Mouse (Mus musculus): Measurements from ENCODE around the gene Dhdds.

DNA sequence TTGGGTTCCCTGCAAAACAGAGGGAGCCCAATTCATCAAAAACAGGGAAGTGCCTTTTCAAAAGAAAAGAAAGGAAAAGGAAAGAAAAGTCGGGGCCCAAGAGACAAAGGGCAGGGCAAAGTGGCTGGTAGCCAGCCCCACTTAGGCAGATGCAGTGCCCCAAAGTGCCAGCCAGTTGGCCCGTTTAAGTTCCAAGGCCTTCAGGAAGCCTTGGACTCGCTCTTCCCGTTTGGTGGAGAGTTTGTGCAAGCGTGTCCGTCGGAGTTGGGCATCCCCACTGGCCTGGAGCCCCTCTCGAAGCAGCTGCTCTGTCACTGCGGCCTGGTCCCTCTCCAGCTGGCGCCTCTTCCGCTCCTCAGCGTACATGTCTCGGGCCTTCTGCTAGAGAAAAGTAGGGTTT, 29.8 kb downstream of the Dhdds start:
- TF ChIP-seq POLR2A (IDR thresholded peaks at IDR 0.05; ENCODE audit: low read depth, low read length) (no peak), CTCF (conservative IDR thresholded peaks at IDR 0.05; ENCODE audit: insufficient read depth, insufficient read length, low read depth, low read length) (no peak)

Data from kidney, adult 2 months (tissue).